Mouse (Mus musculus): ENCODE data around the gene H2afv. TPM values are rescaled to one million over a fixed set of nuclear protein-coding genes. Genes with fewer than 3 reads are reported as not detected.
"Not testable (repeated sequence)": the region's sequence is repeated elsewhere in the genome, so short reads cannot be mapped to it uniquely, and the experiment has no call there.

H2afv gene
- polyA plus RNA-seq, 1 experiment: 146 TPM

DNA sequence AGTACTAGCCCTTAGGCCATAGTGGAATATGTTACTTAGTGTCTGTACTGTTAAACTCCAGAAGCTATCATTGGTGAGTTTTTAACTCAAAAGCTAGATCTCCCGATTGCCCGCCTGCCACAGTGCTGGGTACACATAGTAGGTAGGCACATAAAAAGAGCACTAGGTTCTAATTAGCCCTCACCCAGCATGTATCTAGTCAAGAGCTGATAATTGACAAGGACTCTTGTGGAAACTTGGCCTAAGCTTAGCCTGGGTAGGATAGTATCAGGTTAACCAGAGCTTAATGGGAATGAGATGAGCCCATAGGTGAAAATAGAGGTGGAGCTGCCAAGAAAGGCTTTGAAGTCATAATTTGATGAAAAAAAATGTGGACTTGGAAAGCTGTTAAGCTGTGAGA is 27.2 kb downstream of the H2afv start:
- TF ChIP-seq CTCF (IDR thresholded peaks at IDR 0.05; ENCODE audit: low read depth, low read length) (no peak), POLR2A (IDR thresholded peaks at IDR 0.05; ENCODE audit: borderline replicate concordance, low read depth, low read length) (no peak)
- H3K27ac ChIP-seq (ENCODE audit: insufficient read depth, low read depth, low read length): no peak overlapping the region; the same call in 1 of the 2 replicates
- peak overlapping the region; percentile 99 for H3K4me3 ChIP-seq (ENCODE audit: insufficient read depth, low read length)

DNA sequence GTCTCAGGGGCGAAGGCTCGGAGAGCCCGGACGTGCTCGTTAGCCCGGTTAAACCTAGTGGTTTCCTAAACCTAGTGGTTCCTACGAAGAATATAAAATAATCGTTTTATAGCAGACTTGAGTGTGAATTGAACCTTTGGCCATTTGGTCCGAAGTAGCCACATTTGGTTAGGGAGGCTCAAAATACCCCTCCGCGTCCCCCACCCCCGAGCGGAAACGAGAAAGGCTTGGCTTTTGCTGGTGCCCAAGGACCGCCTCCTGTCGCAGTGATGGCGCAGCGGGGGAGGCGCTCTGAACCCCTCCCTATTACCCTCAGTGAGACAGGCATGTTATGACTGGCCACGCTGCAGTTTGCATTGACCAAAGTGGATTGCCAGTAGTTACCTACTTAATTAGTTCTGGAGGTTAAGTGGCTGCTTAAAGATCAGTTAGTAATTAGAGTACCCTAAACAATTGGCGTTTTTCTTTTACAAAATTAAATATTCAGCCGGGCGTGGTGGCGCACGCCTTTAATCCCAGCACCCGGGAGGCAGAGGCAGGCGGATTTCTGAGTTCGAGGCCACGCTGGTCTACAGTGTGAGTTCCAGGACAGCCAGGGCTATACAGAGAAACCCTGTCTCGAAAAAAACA is 27.7 kb downstream of the H2afv start:
- TF ChIP-seq POLR2A (IDR thresholded peaks at IDR 0.05; ENCODE audit: borderline replicate concordance, low read depth, low read length) (no peak), CTCF (IDR thresholded peaks at IDR 0.05; ENCODE audit: low read depth, low read length) (no peak)
- Histone ChIP-seq H3K4me1 (ENCODE audit: control insufficient read depth, insufficient read depth, low read length) (peaks cover 13% of the 10 kb centered on the region), H3K4me3 (ENCODE audit: insufficient read depth, low read length) (peak overlapping the region; percentile 99), H3K27ac (ENCODE audit: insufficient read depth, low read depth, low read length) (peak overlapping the region; percentile 99)

More for the DNA sequence above, 27.2 kb downstream of the H2afv start:
- H3K4me1 ChIP-seq (ENCODE audit: control insufficient read depth, insufficient read depth, low read length): peaks cover 10% of the 10 kb centered on the region

DNA sequence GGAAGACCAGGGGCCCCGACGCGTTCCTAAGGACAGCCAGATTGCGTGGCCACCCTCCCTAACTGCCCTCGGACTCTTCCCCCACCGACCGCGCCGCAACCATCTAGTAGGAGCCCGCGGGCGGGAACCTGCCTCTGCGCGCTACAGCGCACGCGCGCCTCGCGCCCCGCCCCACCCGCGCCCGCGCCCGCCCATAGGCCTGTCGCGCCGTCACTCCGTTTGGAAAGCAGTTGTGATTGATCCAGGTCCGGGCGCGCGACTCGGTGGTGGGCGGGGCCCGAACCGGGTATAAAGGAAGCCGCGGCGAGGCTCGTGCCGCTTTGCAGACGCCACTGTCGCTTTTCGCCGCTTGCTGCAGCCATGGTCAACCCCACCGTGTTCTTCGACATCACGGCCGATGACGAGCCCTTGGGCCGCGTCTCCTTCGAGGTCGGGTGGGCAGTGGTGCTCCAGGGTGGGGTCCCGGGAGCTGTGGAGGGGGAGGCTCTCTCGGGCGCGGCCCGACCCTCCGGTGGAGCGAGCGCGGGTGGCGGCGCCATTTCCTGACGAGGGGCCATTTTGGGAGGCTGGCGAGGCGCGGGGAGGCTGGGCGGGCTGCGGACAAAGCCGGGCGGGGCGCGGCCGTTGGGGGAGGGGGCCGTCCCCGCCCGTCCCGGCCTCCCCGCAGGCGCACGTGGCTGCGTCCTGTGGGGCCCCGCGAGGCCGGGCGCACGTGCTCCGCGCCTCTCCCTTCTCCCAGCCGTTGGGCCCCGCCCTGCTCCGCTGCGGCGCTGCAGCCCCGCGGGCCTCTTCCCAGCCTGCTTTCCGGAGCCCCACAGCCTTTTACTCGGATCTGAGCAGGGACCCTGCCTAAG is 28.5 kb downstream of the H2afv start:
- H3K27ac ChIP-seq (ENCODE audit: insufficient read depth, low read depth, low read length): peak overlapping the region; percentile 99
- peaks cover 13% of the 10 kb centered on the region for H3K4me1 ChIP-seq (ENCODE audit: control insufficient read depth, insufficient read depth, low read length)
- TF ChIP-seq POLR2A (IDR thresholded peaks at IDR 0.05; ENCODE audit: borderline replicate concordance, low read depth, low read length) (0 out of 2 replicates have a peak, but pooled peaks have one; percentile 82), CTCF (IDR thresholded peaks at IDR 0.05; ENCODE audit: low read depth, low read length) (no peak)
- H3K4me3 ChIP-seq (ENCODE audit: insufficient read depth, low read length): peak overlapping the region; percentile 99

DNA sequence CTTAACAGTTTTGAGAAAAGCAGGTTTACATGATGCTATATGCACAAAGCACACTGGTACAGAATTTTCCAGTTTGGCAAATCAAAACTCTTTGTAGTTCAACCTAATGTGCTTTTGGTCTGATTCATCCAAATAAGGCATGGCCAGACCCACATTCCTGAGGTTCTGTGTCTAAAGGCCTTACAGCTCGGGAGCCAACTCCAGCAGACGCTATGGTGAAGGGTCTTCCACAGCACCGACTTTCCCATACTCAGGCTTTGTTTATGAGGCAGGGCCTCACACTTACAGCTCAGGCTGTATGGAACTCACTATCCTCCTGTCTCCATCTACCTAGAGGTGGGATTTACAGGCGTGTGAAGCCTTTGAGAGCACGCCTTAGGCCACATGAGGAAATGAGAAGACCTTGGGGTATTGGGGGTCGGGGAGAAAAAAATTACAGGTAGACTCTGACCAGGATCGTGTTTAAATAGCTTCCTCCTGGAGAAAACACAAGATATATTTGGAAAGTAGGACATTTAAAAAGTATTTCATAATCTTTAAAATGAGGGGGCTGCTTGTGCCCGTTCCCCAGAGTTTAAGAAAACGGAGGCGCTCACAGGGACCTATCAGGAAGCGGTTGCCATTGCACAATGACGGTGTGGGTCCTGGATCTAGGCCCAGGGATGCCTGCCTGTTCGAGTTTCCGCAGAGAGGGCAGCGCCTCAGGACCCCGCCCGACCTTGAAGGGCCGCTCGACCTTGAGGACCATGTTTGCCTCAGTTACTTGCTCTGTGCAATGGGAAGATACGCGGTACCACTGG is 29.3 kb downstream of the H2afv start, which contains the start of gene Ppia:
TSS of gene Ppia (plus strand) at position 693 of the 800 bp plus-strand sequence.
- Histone ChIP-seq H3K27ac (ENCODE audit: insufficient read depth, low read depth, low read length) (peak within 1 kb of the TSS; percentile 99), H3K4me1 (ENCODE audit: control insufficient read depth, insufficient read depth, low read length) (peaks cover 13% of the 10 kb centered on the region), H3K4me3 (ENCODE audit: insufficient read depth, low read length) (peak within 1 kb of the TSS; percentile 99)
- no peak for TF ChIP-seq POLR2A (IDR thresholded peaks at IDR 0.05; ENCODE audit: borderline replicate concordance, low read depth, low read length)
- no peak for TF ChIP-seq CTCF (IDR thresholded peaks at IDR 0.05; ENCODE audit: low read depth, low read length)

DNA sequence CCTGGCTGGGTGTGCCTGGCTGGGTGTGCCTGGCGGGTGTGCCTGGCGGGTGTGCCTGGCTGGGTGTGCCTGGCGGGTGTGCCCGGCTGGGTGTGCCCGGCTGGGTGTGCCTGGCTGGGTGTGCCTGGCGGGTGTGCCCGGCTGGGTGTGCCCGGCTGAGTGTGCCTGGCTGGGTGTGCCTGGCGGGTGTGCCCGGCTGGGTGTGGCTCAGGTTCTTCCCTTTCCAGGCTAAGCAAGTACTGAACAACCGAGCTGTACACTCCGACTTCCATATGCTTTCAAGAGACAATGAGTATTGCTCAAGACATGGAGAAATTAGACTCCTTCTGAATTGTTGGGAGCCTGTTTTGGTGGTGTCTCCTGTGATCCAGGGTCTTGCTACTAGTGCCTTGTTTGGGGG is 31.0 kb downstream of the H2afv start:
- Histone ChIP-seq H3K27ac (ENCODE audit: insufficient read depth, low read depth, low read length) (no peak overlapping the region), H3K4me3 (ENCODE audit: insufficient read depth, low read length) (no peak overlapping the region), H3K4me1 (ENCODE audit: control insufficient read depth, insufficient read depth, low read length) (peaks cover 9% of the 10 kb centered on the region)
- no peak for TF ChIP-seq CTCF (IDR thresholded peaks at IDR 0.05; ENCODE audit: low read depth, low read length)
- no peak for TF ChIP-seq POLR2A (IDR thresholded peaks at IDR 0.05; ENCODE audit: borderline replicate concordance, low read depth, low read length)

DNA sequence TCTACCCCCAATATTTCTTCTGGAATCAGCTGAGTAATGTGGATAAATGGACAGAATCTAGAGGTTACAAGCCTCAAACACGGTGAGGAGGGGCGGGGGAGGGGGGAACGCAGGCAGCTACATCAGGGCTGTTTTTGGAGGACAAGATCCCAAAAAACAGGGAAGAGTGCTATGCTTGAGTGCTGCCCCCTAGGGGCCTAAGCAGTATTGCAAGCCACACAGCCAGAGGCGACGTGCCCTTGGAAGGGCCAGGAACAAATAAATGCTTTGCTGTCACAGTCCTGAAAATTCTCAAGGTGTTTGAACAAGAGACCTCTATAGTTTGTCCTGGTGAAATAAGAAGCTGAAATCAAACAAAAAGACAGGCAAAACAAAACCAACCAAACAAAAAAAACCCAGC is 32.6 kb downstream of the H2afv start:
- peaks cover 9% of the 10 kb centered on the region for H3K4me1 ChIP-seq (ENCODE audit: control insufficient read depth, insufficient read depth, low read length)
- TF ChIP-seq CTCF (IDR thresholded peaks at IDR 0.05; ENCODE audit: low read depth, low read length) (peak; percentile 87), POLR2A (IDR thresholded peaks at IDR 0.05; ENCODE audit: borderline replicate concordance, low read depth, low read length) (no peak)
- H3K4me3 ChIP-seq (ENCODE audit: insufficient read depth, low read length): no peak overlapping the region
- no peak overlapping the region for H3K27ac ChIP-seq (ENCODE audit: insufficient read depth, low read depth, low read length)

DNA sequence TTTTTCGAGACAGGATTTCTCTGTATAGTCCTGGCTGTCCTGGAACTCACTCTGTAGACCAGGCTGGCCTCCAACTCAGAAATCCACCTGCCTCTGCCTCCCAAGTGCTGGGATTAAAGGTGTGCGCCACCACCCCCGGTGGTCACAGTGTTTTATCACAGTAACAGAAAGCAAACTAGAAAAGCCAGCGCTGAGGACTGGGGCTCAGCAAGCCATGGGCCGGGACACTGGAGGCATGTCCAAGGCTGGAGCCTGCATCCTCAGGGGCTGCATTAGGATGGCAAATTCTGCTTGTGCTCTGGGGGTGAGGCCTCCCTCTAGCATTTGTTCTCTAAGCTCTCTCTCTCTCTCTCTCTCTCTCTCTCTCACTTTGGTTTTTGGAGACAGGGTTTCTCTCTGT is 33.5 kb downstream of the H2afv start:
- H3K4me1 ChIP-seq (ENCODE audit: control insufficient read depth, insufficient read depth, low read length); H3K27ac ChIP-seq (ENCODE audit: insufficient read depth, low read depth, low read length): not testable (repeated sequence)

DNA sequence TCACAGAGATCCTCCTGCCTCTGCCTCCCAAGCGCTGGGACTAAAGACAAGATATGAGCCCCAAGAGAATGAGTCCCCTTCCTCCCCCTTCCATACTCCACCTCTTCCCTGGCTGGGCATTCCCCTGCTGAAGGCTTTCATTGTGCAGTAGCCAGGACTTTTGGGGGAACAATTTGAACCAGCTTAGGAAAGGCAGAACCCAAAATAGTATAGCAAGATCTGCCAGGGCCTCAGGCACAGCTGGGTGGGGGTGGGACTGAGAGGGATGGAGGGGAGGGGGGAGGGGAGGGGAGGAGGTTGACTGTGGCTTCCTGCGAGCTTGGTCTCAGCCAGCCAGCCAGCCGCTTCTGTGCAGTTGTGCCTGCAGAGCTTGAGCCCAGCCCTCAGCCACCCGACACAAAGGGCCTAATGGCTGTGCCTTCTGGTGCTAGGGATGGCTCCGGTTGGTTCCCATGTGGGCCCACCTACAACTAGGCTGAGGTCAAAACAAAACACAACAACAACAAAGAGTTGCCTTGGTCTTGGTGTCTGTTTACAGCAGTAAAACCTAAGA is 34.1 kb downstream of the H2afv start:
- no peak overlapping the region for H3K4me3 ChIP-seq (ENCODE audit: insufficient read depth, low read length)
- peaks cover 9% of the 10 kb centered on the region for H3K4me1 ChIP-seq (ENCODE audit: control insufficient read depth, insufficient read depth, low read length)
- H3K27ac ChIP-seq (ENCODE audit: insufficient read depth, low read depth, low read length): no peak overlapping the region
- TF ChIP-seq CTCF (IDR thresholded peaks at IDR 0.05; ENCODE audit: low read depth, low read length) (no peak), POLR2A (IDR thresholded peaks at IDR 0.05; ENCODE audit: borderline replicate concordance, low read depth, low read length) (no peak)

More for the DNA sequence above, 33.5 kb downstream of the H2afv start:
- H3K4me3 ChIP-seq (ENCODE audit: insufficient read depth, low read length): not testable (repeated sequence)

DNA sequence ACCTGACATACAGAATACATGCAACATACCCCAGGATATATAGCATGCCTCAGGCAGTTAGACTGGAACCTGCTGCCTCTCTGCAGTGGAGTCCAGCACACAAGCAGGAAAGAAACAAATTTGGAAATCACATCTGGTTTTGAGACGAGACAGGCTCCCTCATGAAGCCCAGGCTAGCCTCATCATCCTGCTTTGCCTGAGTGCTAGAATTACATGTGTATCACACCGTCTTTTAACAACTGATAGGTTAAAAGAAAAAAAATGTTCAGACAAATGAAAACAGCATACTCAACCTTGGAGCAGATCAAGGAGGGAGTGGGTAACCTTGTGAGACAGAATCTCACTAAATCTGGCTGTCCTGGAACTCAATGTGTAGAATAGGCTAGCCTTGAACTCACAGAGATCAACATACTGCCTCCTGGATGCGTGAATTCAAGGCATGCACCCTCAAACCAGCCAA is 37.1 kb downstream of the H2afv start:
- Histone ChIP-seq H3K4me1 (ENCODE audit: control insufficient read depth, insufficient read depth, low read length) (peaks cover 3% of the 10 kb centered on the region; the same call in 1 of the 2 replicates), H3K27ac (ENCODE audit: insufficient read depth, low read depth, low read length) (no peak overlapping the region), H3K4me3 (ENCODE audit: insufficient read depth, low read length) (no peak overlapping the region)
- TF ChIP-seq CTCF (IDR thresholded peaks at IDR 0.05; ENCODE audit: low read depth, low read length) (no peak), POLR2A (IDR thresholded peaks at IDR 0.05; ENCODE audit: borderline replicate concordance, low read depth, low read length) (no peak)

Measured in bone marrow macrophage, adult 2 months (primary cell).